In genomic region chr11:30405581-30405980, GRCm38 (mm10) we compare ENCODE assay signal across 9 mouse cellular contexts.
DNase-seq lines count a peak whose midpoint lies in the region; ATAC-seq and TF ChIP-seq lines count a peak whose summit lies in the region.
"Had no signal": no experiment of that assay in that cellular context is flagged by ENCODE, and none has a peak within 500 bp of the region (broad histone marks: within the 10 kb centered on the region; RNA-seq: fewer than 3 reads in every experiment).

No protein-coding gene starts in this region.

- H3K27me3 ChIP-seq in midbrain, embryonic 11.5 days (ENCODE audit: control insufficient read depth, insufficient read depth, low read length) = no peaks in the 10 kb centered on the region

- DNase-seq in layer of hippocampus, adult 2 months (ENCODE audit: low spot score in 2 of 2) = peak in 1 of 2 experiments; percentile 22
- no peak for DNase-seq in layer of hippocampus, adult 9-11 months
- peak; percentile 35 to 72 for DNase-seq in adrenal gland, postnatal 36 days
- peak; percentile 25 to 71 for DNase-seq in gastrocnemius, postnatal 4 days (ENCODE audit: low spot score in 2 of 2)
- DNase-seq in kidney, postnatal 36 days = peak; percentile 77 to 81
- no peak for DNase-seq in liver
- no peak for DNase-seq in midbrain, embryonic 11.5 days (ENCODE audit: low spot score, missing footprints)

- peak; percentile 22; the same call in 1 of the 2 replicates for TF ChIP-seq CTCF in layer of hippocampus, adult 2 months (conservative IDR thresholded peaks at IDR 0.05)

- no peak overlapping the region for H3K4me2 ChIP-seq in midbrain, embryonic 11.5 days

- H3K4me1 ChIP-seq in midbrain, embryonic 11.5 days (ENCODE audit: control insufficient read depth, insufficient read depth, low read length) = no peaks in the 10 kb centered on the region

- no peaks in the 10 kb centered on the region for H3K36me3 ChIP-seq in midbrain, embryonic 11.5 days (ENCODE audit: control insufficient read depth, insufficient read depth, low read length)
- H3K36me3 ChIP-seq: G1E had no signal

- ATAC-seq in granulocyte monocyte progenitor cell, adult 5-6 weeks (replicated peaks; ENCODE audit: poor library complexity, severe bottlenecking) = no peak
- no peak for ATAC-seq in midbrain, embryonic 11.5 days (ENCODE audit: low FRiP score)

- H3K4me3 ChIP-seq in layer of hippocampus, adult 2 months = no peak overlapping the region
- no peak overlapping the region for H3K4me3 ChIP-seq in midbrain, embryonic 11.5 days (ENCODE audit: low read depth, low read length)

- H3K9me3 ChIP-seq in midbrain, embryonic 11.5 days (ENCODE audit: control insufficient read depth, low read length) = no peaks in the 10 kb centered on the region
- H3K9me3 ChIP-seq: G1E had no signal

- H3K9ac ChIP-seq in midbrain, embryonic 11.5 days (ENCODE audit: low read length) = no peak overlapping the region

- 59% methylated on average over 2 of the region's 2 CpGs for WGBS in midbrain, embryonic 11.5 days

- H3K27ac ChIP-seq in layer of hippocampus, adult 2 months = peak overlapping the region; percentile 79
- no peak overlapping the region for H3K27ac ChIP-seq in midbrain, embryonic 11.5 days (ENCODE audit: low read depth, low read length)

Comparison
In these comparisons a context has a peak if more than half of its experiments do, and no peak if none do; other contexts are left out.
1. DNase-seq: peak in adrenal gland, postnatal 36 days (2 of 2), gastrocnemius, postnatal 4 days (2 of 2) and kidney, postnatal 36 days (2 of 2); none in layer of hippocampus, adult 9-11 months (single experiment), liver (single experiment) and midbrain, embryonic 11.5 days (single experiment).